Mouse (Mus musculus) heart, postnatal 0 days (tissue): Measurements from ENCODE around the gene Slc7a6. TPM values are rescaled to one million over a fixed set of nuclear protein-coding genes. Genes with fewer than 3 reads are reported as not detected.

Experiments used
- ATAC-seq: fragments of 200-750 bp; cut with Nextera tagmentation; 2 replicates; pipeline ENCODE4 v1.8.0; 2017; ENCODE audit warnings: low read depth, moderate number of reproducible peaks, moderate library complexity; ENCODE audit not compliant: insufficient read depth
- DNase-seq: peaks from one replicate; pipeline ENCODE4 v3.0.0-alpha.2; 2016; ENCODE audit warnings: low spot score
- H3K27ac ChIP-seq: fragments of 300-500 bp; sonication (generic); 2 replicates; pipeline ENCODE4 v1.5.1; 2014; ENCODE audit warnings: low read depth, mild to moderate bottlenecking
- H3K27me3 ChIP-seq: fragments of 300-500 bp; sonication (generic); 2 replicates; pipeline ENCODE4 v1.6.1; 2014; ENCODE audit warnings: low read length, mixed read lengths; ENCODE audit not compliant: control insufficient read depth, insufficient read depth
- H3K36me3 ChIP-seq: fragments of 300-500 bp; sonication (generic); replicated peaks from 2 replicates; pipeline ENCODE4 v1.6.1; 2014; ENCODE audit warnings: low read length, mixed read lengths; ENCODE audit not compliant: control insufficient read depth, insufficient read depth
- H3K4me1 ChIP-seq: fragments of 300-500 bp; sonication (generic); 2 replicates; pipeline ENCODE4 v1.6.1; 2014; ENCODE audit warnings: antibody characterized with exemption; ENCODE audit not compliant: control insufficient read depth, insufficient read depth
- H3K4me2 ChIP-seq: fragments of 300-500 bp; sonication (generic); 2 replicates; pipeline ENCODE4 v1.6.1; 2014; ENCODE audit warnings: low read depth, mild to moderate bottlenecking, low read length, moderate library complexity
- H3K4me3 ChIP-seq: fragments of 300-500 bp; sonication (generic); 2 replicates; pipeline ENCODE4 v1.5.1; 2014; ENCODE audit warnings: low read depth, low read length
- H3K9ac ChIP-seq: fragments of 300-500 bp; sonication (generic); replicated peaks from 2 replicates; pipeline ENCODE4 v1.6.1; 2014; ENCODE audit warnings: low read depth, low read length, mixed read lengths
- H3K9me3 ChIP-seq: fragments of 300-500 bp; sonication (generic); replicated peaks from 2 replicates; pipeline ENCODE4 v1.6.1; 2016; ENCODE audit warnings: low read length; ENCODE audit not compliant: control insufficient read depth
- CTCF ChIP-seq: IDR thresholded peaks from 2 replicates; pipeline ENCODE4 v1.5.1; 2016; ENCODE audit warnings: antibody characterized with exemption, control low read depth, low read depth
- EP300 ChIP-seq: IDR thresholded peaks from 2 replicates; pipeline ENCODE4 v1.6.1; 2016; ENCODE audit warnings: antibody characterized with exemption, low read depth
- WGBS: fragments of 180-500 bp; shearing (Covaris S2); extraction: QIAGEN DNeasy Blood & Tissue Kit; methylation state at CpG from one replicate; pipeline ENCODE4 v1.1.7; 2014; 5-methylcytosine and 5-hydroxymethylcytosine counted together
- polyA plus RNA-seq: library from polyadenylated mRNA; unstranded; fragments of >200 nt; fragmentation: Nextera tagmentation; extraction: Ambion mirVana; gene quantifications from 2 replicates; pipeline ENCODE4 v1.2.1, GENCODE M21; 2015
- total RNA-seq: library from RNA; depleted of rRNA; stranded (reverse); fragments of >200 nt; gene quantifications from 2 replicates; pipeline ENCODE4 v1.2.3, GENCODE M21; 2014; ENCODE audit warnings: low replicate concordance

The Slc7a6 gene
- total and polyA plus RNA-seq, 2 experiments from 2014 or later: 18.2 to 18.6 TPM

GRCm38 (mm10) chr8:106136156-106137130 is 32.2 kb upstream of the Slc7a6 start, which contains the start of gene Esrp2:
Gene Esrp2, minus strand, starts transcription at chr8:106136974.
- H3K4me2 ChIP-seq: peak within 1 kb of the TSS; percentile 76
- DNase-seq (no peak), ATAC-seq (peak; percentile 28)
- peaks cover 9% of the 10 kb centered on the region for H3K36me3 ChIP-seq
- H3K27ac ChIP-seq: peak within 1 kb of the TSS; percentile 30
- no peak for TF ChIP-seq CTCF
- no peak for TF ChIP-seq EP300
- 2% methylated on average over 73 of the region's 86 CpGs for WGBS
- no peaks in the 10 kb centered on the region for H3K9me3 ChIP-seq
- H3K9ac ChIP-seq: peak within 1 kb of the TSS; percentile 50
- peaks cover 18% of the 10 kb centered on the region for H3K4me1 ChIP-seq
- H3K27me3 ChIP-seq: peaks cover 24% of the 10 kb centered on the region
- H3K4me3 ChIP-seq: peak within 1 kb of the TSS; percentile 67

- Histone ChIP-seq H3K9ac (peak overlapping the region; percentile 50), H3K4me1 (peaks cover 18% of the 10 kb centered on the region), H3K36me3 (no peaks in the 10 kb centered on the region; the same call in 1 of the 2 replicates), H3K4me2 (peak overlapping the region; percentile 76), H3K4me3 (peak overlapping the region; percentile 67), H3K27ac (peak overlapping the region; percentile 30), H3K27me3 (peaks cover 24% of the 10 kb centered on the region), H3K9me3 (no peaks in the 10 kb centered on the region)
- no peak for DNase-seq
- no peak for TF ChIP-seq EP300
- TF ChIP-seq CTCF: no peak
- no peak for ATAC-seq
- WGBS: 7% methylated on average over 22 of the region's 22 CpGs
Measured at GRCm38 (mm10) chr8:106137218-106137905, 31.3 kb upstream of the Slc7a6 start.

- DNase-seq (peak; percentile 68), ATAC-seq (peak; percentile 39)
- Histone ChIP-seq H3K4me2 (peak overlapping the region; percentile 76), H3K27ac (peak overlapping the region; percentile 30), H3K4me3 (peak overlapping the region; percentile 67), H3K4me1 (peaks cover 18% of the 10 kb centered on the region), H3K9ac (peak overlapping the region; percentile 50), H3K9me3 (no peaks in the 10 kb centered on the region), H3K27me3 (peaks cover 24% of the 10 kb centered on the region), H3K36me3 (no peaks in the 10 kb centered on the region; the same call in 1 of the 2 replicates)
- TF ChIP-seq EP300 (no peak), CTCF (no peak)
- WGBS: under 1% methylated on average over 24 of the region's 24 CpGs
Measured at GRCm38 (mm10) chr8:106137906-106138477, 30.7 kb upstream of the Slc7a6 start.

DNA sequence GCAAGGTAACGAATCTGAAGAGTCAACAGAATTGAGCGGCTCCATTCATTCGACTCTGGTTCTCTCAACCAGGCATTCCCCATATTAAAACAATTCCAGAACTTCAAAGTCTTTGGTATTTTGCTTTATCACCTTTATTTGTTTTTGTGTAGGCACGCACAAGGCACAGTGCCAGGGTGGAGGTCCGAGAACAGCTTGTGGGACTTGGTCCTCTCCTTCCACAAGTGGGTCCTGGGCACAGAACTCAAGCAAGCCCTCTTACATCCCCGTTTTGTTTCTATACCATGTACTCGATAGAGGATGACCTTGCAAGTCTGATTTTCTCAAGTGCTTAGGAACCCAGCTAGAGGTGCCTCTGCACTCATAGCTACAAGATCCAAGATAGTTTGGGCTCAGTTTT is 30.0 kb upstream of the Slc7a6 start:
- H3K27ac ChIP-seq: peak overlapping the region; percentile 30; the same call in 1 of the 2 replicates
- peak overlapping the region; percentile 76 for H3K4me2 ChIP-seq
- no peaks in the 10 kb centered on the region for H3K36me3 ChIP-seq
- H3K9ac ChIP-seq: peak overlapping the region; percentile 50
- no peak for ATAC-seq
- TF ChIP-seq EP300: no peak
- no peak for TF ChIP-seq CTCF
- H3K27me3 ChIP-seq: peaks cover 24% of the 10 kb centered on the region
- peaks cover 18% of the 10 kb centered on the region for H3K4me1 ChIP-seq
- DNase-seq: no peak
- H3K9me3 ChIP-seq: no peaks in the 10 kb centered on the region
- WGBS: 16% methylated on average over 7 of the region's 7 CpGs
- H3K4me3 ChIP-seq: peak overlapping the region; percentile 67

DNA sequence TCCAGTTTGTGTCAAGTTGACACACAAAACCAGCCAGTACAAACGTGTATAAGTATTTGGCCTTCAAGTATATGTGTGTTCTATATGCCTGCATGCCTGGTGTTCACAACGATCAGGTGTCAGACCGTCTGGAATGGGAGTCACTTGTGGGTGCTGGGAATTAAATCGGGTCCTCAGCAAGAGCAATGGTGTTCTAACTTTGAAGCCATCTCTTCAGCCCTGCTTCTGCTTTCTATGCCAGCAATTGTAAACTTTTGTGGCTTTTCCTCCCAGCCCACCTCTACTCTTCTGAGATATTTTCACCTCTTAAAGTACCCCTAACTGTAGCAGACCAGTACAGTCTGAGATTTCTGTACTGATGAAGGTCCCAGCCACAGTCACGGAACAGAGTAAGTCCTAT is 28.5 kb upstream of the Slc7a6 start:
- no peak for TF ChIP-seq CTCF
- TF ChIP-seq EP300: no peak
- peaks cover 19% of the 10 kb centered on the region for H3K27me3 ChIP-seq
- ATAC-seq (no peak), DNase-seq (no peak)
- whole genome bisulfite sequencing: 65% methylated on average over 5 of the region's 5 CpGs
- no peak overlapping the region for H3K4me3 ChIP-seq
- no peaks in the 10 kb centered on the region for H3K36me3 ChIP-seq
- H3K4me1 ChIP-seq: peaks cover 18% of the 10 kb centered on the region
- H3K27ac ChIP-seq: no peak overlapping the region
- no peaks in the 10 kb centered on the region for H3K9me3 ChIP-seq
- no peak overlapping the region for H3K9ac ChIP-seq
- H3K4me2 ChIP-seq: no peak overlapping the region
